Mouse (Mus musculus) left cerebral cortex, postnatal 36 days (tissue): ENCODE data around the gene Emcn. TPM values are rescaled to one million over a fixed set of nuclear protein-coding genes. Genes with fewer than 3 reads are reported as not detected.

Experiments
- DNase-seq, 2 experiments: peaks; one replicate each; pipeline ENCODE4 v3.0.0; 2021 to 2022; ENCODE audit warnings: low spot score in 2 of 2, mixed read lengths in 1 of 2
- intact Hi-C: fragments of 180-260 bp; cut with DNase I; formaldehyde crosslinking; loops from one replicate; pipeline ENCODE4 v1.15.1; 2025
- total RNA-seq, 2 experiments: library from RNA; stranded (reverse); gene quantifications; 2 replicates each; pipeline ENCODE4 v1.2.3; 2021

Emcn gene
- total RNA-seq, 2 experiments from 2014 or later = 8.0 to 8.9 TPM

DNA sequence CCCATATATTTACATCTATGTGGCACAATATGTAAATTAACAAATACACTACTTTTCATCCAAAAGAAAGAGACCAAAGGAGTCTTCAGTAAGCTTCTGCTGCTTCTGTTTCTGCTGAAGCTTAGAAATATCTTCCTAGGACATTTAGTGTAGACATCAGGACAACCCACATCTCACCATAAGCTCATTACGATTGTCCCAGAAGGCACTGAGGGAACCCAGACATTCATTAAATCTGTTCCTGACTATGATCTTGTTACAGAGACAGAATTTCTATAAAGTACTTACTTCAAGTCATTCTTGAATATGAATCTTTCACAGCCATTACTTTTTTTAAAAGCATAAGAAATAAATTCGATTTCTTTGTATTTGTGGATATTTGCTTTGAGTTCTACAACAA lies 41.4 kb downstream of the Emcn start:
- intact Hi-C loops = no loop called here
- DNase-seq = no peak

DNA sequence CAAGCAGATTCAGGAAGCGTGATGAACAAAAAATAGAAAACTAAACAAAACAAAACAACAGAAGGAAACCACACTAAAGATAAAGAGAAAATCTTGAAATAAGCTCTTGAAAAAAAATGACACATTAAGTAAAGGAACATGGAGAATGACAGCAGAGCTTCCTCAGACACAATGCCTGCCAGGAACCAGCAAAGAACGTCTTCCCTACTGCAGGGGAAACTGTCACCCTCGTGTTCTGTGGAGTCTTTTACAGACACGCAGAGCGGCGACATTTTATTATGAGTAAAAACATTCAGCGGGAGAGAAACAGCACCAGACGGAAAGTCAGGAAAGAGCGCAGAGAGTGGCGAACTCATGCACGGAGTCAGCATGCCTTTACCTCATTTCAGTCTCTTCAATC lies 54.7 kb downstream of the Emcn start:
- no peak for DNase-seq
- intact Hi-C loops = no loop called here

DNA sequence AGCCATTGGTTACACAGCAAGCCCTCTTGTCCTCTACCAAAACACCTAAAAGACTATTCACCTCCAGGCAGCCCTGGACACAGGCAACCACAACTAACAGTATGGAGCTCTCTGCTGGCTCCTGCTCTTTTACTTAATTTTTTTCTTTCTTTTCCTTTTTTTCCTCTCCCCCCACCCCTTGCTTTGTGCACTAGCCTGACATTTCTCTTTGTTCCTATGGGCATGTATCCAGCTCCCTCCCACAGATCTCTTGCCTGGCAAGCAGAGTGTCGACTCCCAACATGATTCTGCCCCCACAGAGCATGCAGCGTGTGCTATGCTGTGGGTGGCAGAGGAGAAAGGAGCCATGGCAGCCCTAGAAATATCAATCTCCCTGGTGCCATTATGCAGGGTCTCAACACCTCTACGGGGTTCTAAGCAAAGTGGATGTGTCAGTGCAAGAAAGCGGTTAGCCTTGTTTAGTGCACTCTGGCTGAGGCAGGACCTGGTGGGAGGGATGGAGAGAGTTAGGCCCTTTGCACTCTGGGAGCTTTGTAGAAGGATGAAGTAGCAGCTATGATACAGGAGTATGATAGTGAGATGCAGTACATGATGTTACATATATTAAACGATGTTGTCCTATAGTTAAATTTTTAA lies 74.7 kb downstream of the Emcn start:
- peak; percentile 72 to 81 for DNase-seq
- intact Hi-C loops = loop anchor here (2.0 to 10.0 kb wide), 6 partner anchors 205 to 1529 kb away; partner anchors contain the start of gene Ppp3ca

DNA sequence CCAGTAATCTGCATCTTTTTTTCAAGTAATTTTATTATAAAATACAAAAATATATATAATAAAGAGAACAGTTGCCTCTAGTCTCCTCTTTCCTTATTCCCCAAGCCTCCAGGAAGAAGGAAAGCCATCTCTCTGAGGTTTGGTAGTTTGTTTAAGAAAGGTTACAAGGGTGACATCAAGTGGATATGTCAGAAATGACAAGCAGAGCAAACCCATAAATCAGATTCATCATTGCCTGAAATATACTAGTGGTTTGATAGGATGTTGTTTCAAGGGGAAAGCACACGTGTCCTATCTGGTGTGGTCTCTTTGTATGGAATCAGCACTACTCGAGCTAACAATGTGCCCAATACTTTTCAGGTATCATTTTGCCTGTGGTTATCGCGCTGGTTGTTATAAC lies 77.8 kb downstream of the Emcn start:
- intact Hi-C loops = loop anchor here (5.0 to 10.0 kb wide), 4 partner anchors 334 to 746 kb away; partner anchors contain the start of gene Ppp3ca
- DNase-seq = no peak

DNA sequence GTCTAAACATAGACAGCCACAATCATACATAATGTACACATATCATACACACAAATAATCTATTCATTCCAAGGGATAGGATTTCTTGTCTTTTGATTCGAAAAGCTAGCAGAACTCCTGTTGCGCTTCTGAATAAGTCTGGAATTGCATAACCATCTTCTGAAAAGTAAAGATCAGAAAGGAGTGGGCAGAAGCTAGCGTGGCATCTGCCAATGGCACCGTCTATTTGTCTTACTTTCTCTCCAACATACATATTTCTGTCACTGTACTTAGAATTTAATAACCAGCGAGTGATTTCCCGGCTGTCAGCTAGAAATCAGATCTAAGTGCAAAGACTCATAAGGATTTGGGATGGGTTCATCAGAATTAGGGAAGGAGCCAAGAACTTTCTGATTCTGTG lies 88.6 kb downstream of the Emcn start:
- intact Hi-C loops = no loop called here
- no peak for DNase-seq

DNA sequence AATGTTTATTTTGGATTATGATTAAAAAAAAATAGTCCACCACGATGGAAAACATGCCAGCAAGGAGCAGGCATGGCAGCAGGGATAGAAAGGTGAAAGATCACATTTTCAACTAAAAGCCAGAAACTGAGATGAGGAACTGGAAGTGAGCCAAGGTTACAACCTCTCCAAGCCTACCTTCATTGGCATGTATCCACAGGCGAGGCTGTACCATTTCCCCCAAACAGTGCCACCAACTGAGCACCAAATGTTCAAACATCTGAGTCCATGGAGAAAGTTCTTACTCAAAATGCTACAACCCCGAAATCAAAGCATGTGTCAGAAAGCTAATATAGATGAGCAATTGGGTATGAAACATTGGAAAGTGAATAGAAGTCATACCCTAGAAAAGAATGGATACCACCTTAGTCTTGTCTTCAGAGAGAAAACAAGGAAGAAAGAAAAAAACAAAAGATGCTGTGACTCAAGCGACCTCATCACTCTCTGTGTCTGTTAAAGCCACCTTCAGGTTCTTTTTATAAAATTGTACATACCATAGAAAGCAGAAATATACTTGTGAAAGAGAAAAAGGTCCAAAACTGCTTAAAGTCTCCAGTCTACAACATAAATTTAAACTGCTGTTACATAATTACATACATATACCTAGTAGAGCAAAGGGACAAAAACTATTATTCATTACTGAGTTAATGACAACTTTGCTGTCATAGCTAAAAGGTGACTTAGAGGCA lies 124.2 kb downstream of the Emcn start:
- DNase-seq = no peak
- intact Hi-C loops = no loop called here

DNA sequence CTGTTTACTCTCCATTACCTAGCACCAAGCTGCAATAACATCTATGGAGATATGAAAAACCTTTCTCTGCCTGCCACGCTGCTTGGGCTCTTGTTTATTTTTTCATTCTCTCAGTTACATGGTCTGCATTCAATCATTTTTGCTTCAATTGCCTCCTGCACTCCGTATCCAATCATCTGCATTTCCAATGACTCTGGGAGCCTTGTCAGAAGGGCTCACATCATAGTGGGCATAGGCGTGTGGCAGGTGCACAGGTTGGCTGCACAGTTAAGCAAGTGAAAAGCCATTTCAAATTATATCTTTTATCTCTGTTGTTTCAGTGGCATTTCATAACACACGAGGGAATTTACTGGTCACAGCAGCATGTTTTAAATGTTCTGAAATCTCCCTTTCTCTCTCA lies 125.1 kb downstream of the Emcn start:
- intact Hi-C loops = no loop called here

DNA sequence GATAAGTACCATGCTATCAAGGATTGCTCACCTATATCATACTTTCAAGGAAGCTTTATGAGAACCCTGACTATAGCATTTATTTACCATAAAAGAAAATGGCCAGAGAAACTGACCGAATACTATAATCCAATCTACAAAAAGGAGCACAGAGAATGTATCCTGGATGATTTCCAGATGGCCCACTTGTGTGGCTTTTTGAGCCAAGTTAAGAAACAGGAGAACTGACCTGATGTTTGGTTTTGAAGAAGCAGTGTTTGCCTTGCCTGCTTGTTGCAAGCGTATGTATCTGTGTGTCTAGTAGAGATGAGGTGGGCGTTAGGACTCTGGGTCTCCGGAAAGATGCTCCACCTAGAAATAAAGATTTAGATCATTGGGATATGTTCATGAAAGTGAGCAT lies 125.9 kb downstream of the Emcn start:
- no peak for DNase-seq
- intact Hi-C loops = no loop called here

More for the DNA sequence above, 125.1 kb downstream of the Emcn start:
- DNase-seq = no peak

DNA sequence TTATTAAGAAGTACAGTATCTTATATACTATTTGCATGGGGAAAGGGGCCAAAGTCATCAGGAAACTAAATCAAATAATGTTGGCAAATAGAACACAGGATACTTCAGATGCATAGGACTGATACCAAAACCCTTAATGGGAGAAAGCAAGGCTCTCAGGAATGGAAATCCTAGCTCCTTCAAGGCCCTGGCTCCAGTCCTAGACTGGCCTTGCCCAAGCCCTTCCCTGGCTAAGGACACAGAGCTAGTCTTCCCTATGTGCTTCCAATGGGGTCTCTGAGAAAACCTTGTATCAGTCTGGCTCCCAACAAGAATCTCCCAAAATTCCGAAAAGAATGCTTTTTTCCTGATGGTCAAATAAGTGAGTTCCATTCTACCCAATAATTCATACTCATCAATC lies 126.5 kb downstream of the Emcn start:
- intact Hi-C loops = no loop called here
- no peak for DNase-seq

DNA sequence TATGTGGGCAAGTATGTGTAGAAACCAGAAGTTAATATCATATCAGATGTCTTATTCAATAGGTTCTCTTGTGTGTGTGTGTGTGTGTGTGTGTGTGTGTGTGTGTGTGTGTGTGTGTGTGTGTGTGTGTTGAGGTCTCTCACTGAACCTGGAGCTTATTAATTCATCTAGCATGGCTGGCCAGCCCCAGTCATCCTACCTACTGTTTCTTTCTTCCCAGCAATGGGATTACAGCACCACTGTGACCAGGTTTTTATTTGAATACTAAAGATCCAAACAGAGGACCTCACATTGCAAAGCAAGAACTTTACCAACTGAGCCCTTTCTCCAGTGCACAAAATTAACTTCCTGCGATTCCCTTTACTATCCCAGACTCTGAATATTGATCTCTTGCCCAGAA lies 131.3 kb downstream of the Emcn start:
- intact Hi-C loops = no loop called here

DNA sequence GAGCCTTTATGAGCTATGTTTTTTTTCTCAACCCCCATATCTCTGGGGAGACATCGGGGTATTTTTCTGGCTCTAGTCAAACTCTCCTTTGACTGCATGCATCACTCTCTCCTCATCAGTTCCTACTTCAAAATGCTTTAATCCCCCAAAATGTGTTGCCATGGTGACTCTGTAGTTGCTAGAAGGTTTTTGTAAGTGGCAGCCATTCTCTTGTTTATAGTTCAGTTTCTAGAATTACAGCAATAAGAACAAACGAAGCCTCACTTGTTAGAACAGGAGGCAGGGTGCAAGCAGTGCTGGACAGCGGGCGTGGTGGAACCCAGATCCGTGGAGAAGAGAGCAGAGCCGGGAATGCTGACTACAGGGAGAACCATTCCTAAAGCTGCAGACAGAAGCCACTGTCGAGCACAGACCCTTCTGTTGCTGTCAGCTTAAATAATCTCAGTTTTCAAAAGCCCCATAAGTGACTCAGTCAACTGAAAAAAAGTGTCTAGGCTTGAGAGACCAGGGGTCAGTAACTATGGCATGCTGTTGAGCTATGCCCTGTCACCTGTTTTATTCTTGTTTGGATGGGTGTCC lies 139.0 kb downstream of the Emcn start:
- peak in 1 of 2 experiments; percentile 13 for DNase-seq
- intact Hi-C loops = no loop called here

More for the DNA sequence above, 131.3 kb downstream of the Emcn start:
- DNase-seq = no peak

DNA sequence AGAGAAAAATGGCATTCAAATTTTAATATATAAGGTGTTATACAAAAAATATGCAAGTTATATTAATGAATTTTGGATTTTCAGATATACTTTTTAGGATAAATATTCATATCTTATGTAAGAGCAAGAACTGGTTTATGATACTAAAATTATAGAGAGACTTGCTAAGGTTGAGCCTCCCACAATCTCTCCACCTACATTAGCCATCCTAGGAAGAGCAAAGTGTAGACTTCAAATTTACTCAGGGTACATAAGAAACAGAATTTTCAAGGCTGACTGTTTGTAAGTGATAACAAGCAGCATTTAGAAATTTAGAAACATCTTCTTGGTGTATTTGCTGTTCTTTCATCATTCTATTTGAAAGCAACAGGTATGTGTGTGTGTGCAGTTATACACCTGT lies 140.3 kb downstream of the Emcn start:
- no peak for DNase-seq

More for the DNA sequence above, 140.3 kb downstream of the Emcn start:
- intact Hi-C loops = no loop called here
